Mouse (Mus musculus): ENCODE measurements around the gene Tmem234.
A peak's percentile ranks its signal among the peaks of the same experiment; 100 is the strongest.

Tmem234 gene

DNA sequence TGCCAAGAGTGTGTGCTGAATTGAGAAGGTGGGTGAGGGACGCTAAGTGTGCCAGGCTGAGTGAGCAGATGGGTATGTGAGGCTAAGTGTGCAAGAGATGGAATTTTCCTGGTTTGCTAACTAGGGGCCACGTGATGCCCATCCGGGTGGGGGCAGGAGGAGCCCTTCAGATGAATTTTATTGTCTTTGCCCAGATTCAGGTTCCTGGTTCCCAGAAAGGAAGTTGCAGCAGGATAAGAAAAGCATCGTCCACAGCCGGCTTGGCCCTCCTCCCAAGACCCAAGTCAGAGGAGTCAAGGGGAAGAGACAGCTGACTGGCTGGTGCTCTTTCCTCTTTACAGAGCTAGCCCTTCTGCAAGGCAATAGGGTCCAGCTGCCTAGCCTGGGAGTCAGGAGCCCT lies 22.0 kb upstream of the Tmem234 start, which contains the start of gene Fam167b:
TSS of gene Fam167b (minus strand) at position 84 of the 400 bp plus-strand sequence.
- DNase-seq (ENCODE audit: low read depth, low spot score), result no peak

DNA sequence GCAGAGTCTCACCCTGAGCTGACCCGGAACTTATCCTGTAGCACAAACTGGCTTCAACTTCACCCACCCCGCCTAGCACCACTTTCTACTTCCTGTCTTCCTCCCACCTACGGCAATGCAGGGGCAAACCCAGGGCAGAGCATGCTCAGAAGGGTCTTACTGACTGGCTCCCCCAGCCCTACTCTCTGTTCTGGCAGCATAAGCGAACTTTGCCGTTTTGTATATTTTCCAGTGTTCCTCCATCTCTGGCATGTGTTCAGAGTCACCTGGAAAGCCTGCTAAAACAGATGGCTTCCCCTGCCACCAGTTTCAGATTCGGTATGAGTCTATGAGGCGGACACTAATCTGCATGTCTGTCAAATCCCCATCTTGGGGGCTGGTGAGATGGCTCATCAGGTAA lies 20.1 kb upstream of the Tmem234 start:
- DNase-seq (ENCODE audit: low read depth, low spot score), result peak; percentile 80

- no peak for DNase-seq (ENCODE audit: low read depth, low spot score)
These were observed 18.2 kb upstream of the Tmem234 start for GRCm38 (mm10) chr4:129582251-129582650.

DNA sequence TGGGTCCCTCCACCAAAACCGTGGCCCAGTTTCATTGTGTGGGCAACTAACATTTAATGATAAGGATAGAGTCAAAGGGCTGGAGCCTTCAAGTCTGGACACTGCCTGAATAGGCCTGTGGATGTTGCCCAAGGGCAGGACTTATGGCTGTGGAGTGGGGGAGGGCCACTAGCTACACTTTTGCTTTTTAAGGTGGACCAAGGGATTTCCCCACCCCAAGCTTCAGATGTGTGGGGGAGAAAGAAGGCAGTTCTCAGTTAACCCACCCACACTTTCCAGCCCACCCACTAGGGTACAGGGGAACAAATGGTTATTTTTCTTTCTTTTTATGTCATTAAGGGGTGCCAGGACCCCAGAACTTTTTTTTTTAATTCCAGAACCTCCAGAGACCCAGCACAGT lies 16.1 kb upstream of the Tmem234 start:
- peak; percentile 50 for DNase-seq (ENCODE audit: low read depth, low spot score)

GRCm38 (mm10) chr4:129584884-129585608 lies 15.4 kb upstream of the Tmem234 start:
- peak; percentile 92 for DNase-seq (ENCODE audit: low read depth, low spot score)

GRCm38 (mm10) chr4:129585773-129586172 lies 14.7 kb upstream of the Tmem234 start:
- no peak for DNase-seq (ENCODE audit: low read depth, low spot score)

GRCm38 (mm10) chr4:129586943-129587342 lies 13.5 kb upstream of the Tmem234 start:
- DNase-seq (ENCODE audit: low read depth, low spot score), result no peak

GRCm38 (mm10) chr4:129588865-129589264 lies 11.6 kb upstream of the Tmem234 start:
- no peak for DNase-seq (ENCODE audit: low read depth, low spot score)

GRCm38 (mm10) chr4:129608426-129609025 lies 8.1 kb downstream of the Tmem234 start:
- DNase-seq (ENCODE audit: low read depth, low spot score), result peak; percentile 93

DNA sequence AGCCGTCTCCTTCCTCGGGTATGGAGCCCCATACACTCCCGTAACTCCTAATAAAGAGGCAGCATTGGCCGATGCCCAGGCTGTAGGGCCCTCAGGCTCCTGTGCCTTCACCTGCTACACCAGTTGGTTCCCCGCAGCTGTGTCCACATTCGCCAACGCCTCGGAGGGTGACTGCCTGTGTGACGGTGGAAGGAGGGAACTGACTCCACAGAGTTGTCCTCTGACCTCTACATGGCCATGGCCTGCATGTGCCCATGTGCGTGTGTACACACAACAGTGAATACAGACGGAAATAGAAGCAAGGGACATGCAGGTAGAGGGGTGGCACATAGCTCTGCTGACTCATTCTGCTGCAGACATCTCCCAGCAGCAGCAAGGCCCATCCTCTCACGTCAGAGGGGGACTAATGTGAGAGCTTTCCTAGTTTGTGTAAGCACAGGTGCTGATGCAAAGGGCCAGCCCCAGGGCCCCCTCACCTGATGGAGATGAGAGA lies 8.7 kb downstream of the Tmem234 start:
- DNase-seq (ENCODE audit: low read depth, low spot score), result peak; percentile 30

DNA sequence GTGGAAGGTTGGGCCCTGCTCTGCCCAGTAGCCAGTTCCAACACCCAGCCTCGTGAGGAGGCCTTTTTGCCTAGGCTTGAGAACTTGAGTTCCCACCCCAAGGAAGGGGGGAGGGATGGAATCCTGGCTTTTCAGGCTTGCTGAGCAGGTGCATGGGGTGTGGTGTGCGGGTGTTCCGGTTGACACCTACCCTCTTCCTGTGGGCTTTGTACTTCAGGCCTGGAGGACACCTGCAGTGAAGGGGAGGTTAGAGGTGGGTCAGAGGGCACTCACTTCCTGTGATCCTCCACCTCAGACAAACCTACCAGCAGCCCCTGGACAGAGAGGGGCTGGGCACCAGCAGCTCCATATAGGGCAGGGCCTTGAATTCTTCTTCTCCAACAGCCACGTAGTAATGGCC lies 9.6 kb downstream of the Tmem234 start:
- DNase-seq (ENCODE audit: low read depth, low spot score), result peak; percentile 51

DNA sequence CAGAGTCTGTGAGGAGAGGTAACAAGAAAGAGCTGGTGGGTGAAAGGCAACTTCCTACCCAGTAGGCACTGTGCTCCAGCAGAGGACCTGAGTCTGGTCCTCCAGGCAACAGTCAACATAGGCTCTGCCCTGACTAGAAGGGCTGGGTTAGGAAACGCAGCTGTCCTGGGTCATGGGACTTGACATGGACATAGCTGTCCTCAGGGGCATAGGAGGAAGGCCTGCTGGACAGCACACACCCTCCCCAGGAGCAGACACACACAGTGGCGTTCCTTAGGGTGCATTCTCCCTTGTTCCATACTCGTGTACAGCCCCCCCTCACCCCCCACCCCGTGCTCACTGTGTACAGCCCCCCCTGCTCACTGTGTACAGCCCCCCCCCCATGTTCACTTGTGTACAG lies 10.0 kb downstream of the Tmem234 start:
- no peak for DNase-seq (ENCODE audit: low read depth, low spot score)

GRCm38 (mm10) chr4:129614093-129614492 lies 13.6 kb downstream of the Tmem234 start, which contains the start of gene Dcdc2b:
Dcdc2b (minus strand) TSS chr4:129614257.
- no peak for DNase-seq (ENCODE audit: low read depth, low spot score)

GRCm38 (mm10) chr4:129615801-129616290 lies 15.4 kb downstream of the Tmem234 start:
- no peak for DNase-seq (ENCODE audit: low read depth, low spot score)

DNA sequence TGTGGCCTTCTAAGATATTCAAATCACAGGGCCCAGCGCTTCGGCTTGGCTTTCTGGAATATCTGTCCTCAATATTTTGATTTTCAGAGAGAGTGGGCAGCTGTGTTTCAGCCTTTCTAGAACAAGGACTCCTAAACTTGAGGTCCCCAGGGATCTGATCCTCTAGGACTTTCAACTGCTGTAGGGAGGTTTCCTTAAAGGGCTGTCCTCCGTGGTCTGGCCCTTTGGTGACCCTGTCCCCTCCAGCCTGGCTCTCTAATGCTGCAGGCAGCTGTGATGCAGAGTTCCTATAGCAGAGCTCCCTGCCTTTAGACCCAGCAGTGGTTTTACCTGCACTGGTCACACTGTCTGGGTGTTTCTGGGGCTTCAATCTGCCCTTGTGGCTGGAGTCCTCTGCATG lies 16.2 kb downstream of the Tmem234 start:
- DNase-seq (ENCODE audit: low read depth, low spot score), result no peak

- no peak for DNase-seq (ENCODE audit: low read depth, low spot score)
These were observed 16.7 kb downstream of the Tmem234 start for GRCm38 (mm10) chr4:129617121-129617641.

GRCm38 (mm10) chr4:129618031-129618430 lies 17.6 kb downstream of the Tmem234 start:
- no peak for DNase-seq (ENCODE audit: low read depth, low spot score)

DNA sequence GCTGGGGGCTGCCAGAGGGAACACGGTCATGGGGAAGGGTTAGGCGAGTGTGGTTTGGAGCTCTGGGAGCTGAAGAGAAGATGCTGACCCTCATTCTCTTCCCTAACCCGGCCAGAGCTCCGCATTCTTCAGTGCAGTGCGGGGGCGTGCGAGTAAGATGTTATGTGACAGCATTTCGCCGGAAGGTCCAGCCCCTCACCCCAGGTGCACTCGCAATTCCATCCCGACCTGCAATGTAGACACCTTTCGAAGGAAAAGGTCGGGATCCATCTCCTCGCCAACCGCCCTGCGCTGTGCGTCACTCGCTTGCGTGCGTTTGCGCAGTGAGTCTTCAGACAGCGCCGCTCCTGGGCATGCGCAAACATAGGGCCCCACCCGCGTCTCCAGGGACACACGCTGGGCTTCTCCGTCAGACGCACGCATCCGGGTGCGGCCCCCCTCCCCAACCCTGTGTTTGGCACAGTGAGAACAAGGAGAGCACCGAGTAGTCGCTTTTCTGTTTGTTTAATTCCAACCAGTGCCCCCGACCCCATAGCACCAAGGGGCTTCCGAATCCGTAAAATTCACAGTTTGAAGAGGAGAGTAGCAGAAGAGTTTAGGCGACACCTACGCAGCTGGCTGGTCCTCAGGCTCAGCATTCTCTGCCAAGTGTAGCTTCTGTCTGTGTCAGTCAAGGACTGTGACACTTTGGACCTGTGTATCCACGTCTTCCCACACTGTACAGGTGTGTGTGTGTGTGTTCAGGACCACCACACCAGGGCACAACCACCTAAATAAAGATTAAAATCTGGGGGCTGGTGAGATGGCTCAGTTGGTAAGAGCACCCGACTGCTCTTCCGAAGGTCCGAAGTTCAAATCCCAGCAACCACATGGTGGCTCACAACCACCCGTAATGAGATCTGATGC lies 18.6 kb downstream of the Tmem234 start, which contains the start of gene Iqcc:
TSS of gene Iqcc (minus strand) at position 314 of the 906 bp plus-strand sequence.
- peak; percentile 98 for DNase-seq (ENCODE audit: low read depth, low spot score)

- no peak for DNase-seq (ENCODE audit: low read depth, low spot score)
These were observed 20.2 kb downstream of the Tmem234 start for GRCm38 (mm10) chr4:129620419-129621282.

DNA sequence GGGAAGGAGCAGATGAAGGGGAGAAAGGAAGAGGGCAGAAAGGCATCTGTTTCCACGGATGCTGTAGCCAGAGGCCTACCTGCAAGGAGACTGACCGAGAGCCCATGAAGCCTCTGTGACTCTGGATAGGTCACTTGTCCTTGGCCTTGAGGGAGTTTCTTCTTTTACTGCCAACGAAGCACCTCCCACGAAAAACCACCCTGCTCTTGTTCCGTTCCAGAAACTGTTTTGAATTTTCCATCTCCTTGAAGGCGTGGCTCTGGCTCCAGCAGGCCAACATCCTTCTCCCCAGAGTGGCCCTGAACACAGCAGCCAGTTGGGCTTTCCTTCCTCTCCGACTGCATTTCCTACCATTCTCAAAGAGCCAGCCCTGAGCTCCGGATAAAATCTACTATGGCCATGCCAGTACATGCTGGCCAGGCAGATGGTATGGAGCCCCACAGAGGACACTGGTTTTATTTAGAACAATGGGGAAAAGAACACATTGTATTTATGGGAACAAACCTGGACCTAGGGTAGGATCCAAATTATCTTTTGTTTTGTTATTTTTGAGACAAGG lies 20.9 kb downstream of the Tmem234 start:
- DNase-seq (ENCODE audit: low read depth, low spot score), result peak; percentile 44

Measured in CD4-positive, CD25-positive, alpha-beta regulatory T cell, adult 2 months (primary cell).